Mouse (Mus musculus): ENCODE measurements at regions not wholly inside any gene's neighbourhood (a gene's known extent, or its start where the extent isn't known, plus 50 kb on each side); places are given as distances from the start of the nearest gene placed in this dataset.

- TF ChIP-seq POLR2A (IDR thresholded peaks at IDR 0.05; ENCODE audit: insufficient read depth, low read depth, low read length) (no peak), CTCF (IDR thresholded peaks at IDR 0.05) (no peak)
Measured at GRCm38 (mm10) chr10:27927266-27927665, 147.4 kb upstream of the Ptprk start.
